Mouse (Mus musculus): ENCODE data around the gene Phf2.

Phf2 gene

GRCm38 (mm10) chr13:48807481-48808031, 63.4 kb downstream of the Phf2 start:
- no peak for DNase-seq (ENCODE audit: low spot score in 2 of 2)

- no peak for DNase-seq (ENCODE audit: low spot score in 2 of 2)
These were observed 68.7 kb downstream of the Phf2 start for GRCm38 (mm10) chr13:48802181-48802580.

- peak; percentile 53 to 80 for DNase-seq (ENCODE audit: low spot score in 2 of 2)
These were observed 69.9 kb downstream of the Phf2 start for GRCm38 (mm10) chr13:48800850-48801546.

GRCm38 (mm10) chr13:48798256-48798771, 72.6 kb downstream of the Phf2 start:
- no peak for DNase-seq (ENCODE audit: low spot score in 2 of 2)

GRCm38 (mm10) chr13:48796906-48797305, 74.0 kb downstream of the Phf2 start:
- no peak for DNase-seq (ENCODE audit: low spot score in 2 of 2)

GRCm38 (mm10) chr13:48795711-48796110, 75.2 kb downstream of the Phf2 start:
- no peak for DNase-seq (ENCODE audit: low spot score in 2 of 2)

- DNase-seq (ENCODE audit: low spot score in 2 of 2) = no peak
These were observed 86.2 kb downstream of the Phf2 start for GRCm38 (mm10) chr13:48784594-48785298.

GRCm38 (mm10) chr13:48784151-48784550, 86.8 kb downstream of the Phf2 start:
- no peak for DNase-seq (ENCODE audit: low spot score in 2 of 2)

- peak in 1 of 2 experiments; percentile 67 for DNase-seq (ENCODE audit: low spot score in 2 of 2)
These were observed 87.9 kb downstream of the Phf2 start for GRCm38 (mm10) chr13:48782727-48783725.

- no peak for DNase-seq (ENCODE audit: low spot score in 2 of 2)
These were observed 90.4 kb downstream of the Phf2 start for GRCm38 (mm10) chr13:48780345-48781010.

GRCm38 (mm10) chr13:48779592-48780344, 91.2 kb downstream of the Phf2 start:
- DNase-seq (ENCODE audit: low spot score in 2 of 2) = no peak

- no peak for DNase-seq (ENCODE audit: low spot score in 2 of 2)
These were observed 92.8 kb downstream of the Phf2 start for GRCm38 (mm10) chr13:48778138-48778537.

- no peak for DNase-seq (ENCODE audit: low spot score in 2 of 2)
These were observed 96.4 kb downstream of the Phf2 start for GRCm38 (mm10) chr13:48774506-48774905.

GRCm38 (mm10) chr13:48768109-48768508, 102.8 kb downstream of the Phf2 start:
- DNase-seq (ENCODE audit: low spot score in 2 of 2) = no peak

GRCm38 (mm10) chr13:48763701-48764245, 107.1 kb downstream of the Phf2 start:
- DNase-seq (ENCODE audit: low spot score in 2 of 2) = no peak

GRCm38 (mm10) chr13:48760855-48761436, 110.0 kb downstream of the Phf2 start:
- DNase-seq (ENCODE audit: low spot score in 2 of 2) = no peak

GRCm38 (mm10) chr13:48756769-48757168, 114.2 kb downstream of the Phf2 start:
- DNase-seq (ENCODE audit: low spot score in 2 of 2) = no peak

Measured in urinary bladder, postnatal 4 days (tissue).